Mouse (Mus musculus): ENCODE results near the gene Zfp213.

DNA sequence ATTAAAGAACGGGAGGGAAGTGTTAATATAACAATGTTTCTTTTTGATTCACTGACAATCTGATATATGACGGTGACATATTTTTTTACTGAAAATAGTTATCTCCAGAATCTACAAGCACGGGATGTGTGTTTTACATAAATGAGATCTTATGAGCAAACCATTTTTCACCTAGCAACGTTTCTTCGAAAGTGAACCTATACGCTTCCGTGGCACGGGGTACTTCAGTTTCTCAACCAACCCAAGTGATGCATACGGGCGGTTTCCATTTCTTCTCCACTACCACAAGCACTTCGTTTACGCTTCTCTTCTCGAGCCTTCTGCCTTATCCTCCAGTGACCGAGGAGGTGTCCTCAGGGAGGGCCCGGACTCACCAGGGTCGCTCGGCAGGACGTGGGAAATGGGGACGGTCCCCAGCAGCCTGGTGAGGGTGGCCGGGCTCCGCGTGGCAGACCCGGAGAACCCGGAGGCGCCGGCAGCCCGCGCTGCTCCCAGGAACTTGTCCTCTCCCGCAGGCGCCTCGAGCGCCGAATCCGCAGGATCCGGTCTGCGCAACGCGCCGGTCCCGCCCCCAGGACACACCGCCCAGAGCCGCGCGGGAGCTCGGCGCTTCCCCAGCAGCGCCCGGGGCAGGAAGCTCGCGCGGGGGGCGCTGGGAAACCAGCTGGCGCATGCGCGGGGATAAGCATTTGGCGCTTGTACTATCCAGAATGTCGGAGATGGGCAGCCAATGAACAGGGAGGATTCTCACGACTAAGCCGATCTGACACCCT is at the start of gene Zfp213:
- TF ChIP-seq GATA1 (IDR thresholded peaks at IDR 0.05; ENCODE audit: borderline replicate concordance, low read length): no peak
- peak; percentile 25; the same call in 1 of the 2 replicates for TF ChIP-seq FLI1 (IDR thresholded peaks at IDR 0.05; ENCODE audit: low read length)

Measured in megakaryocyte, embryonic 14.5 days (primary cell).